Mouse (Mus musculus) layer of hippocampus, adult 8-10 months (tissue): Measurements from ENCODE around the gene Cnksr1. TPM values are rescaled to one million over a fixed set of nuclear protein-coding genes. Genes with fewer than 3 reads are reported as not detected.

Experiments
- DNase-seq, 2 experiments: peaks; one replicate each; pipeline ENCODE4 v3.0.0; 2022; ENCODE audit warnings: low spot score in 2 of 2
- total RNA-seq, 4 experiments: library from RNA; stranded (reverse); gene quantifications; 2 replicates each; pipeline ENCODE4 v1.2.4; 2022

Cnksr1 gene
- total RNA-seq, 4 experiments from 2014 or later = 0.51 to 0.89 (median 0.79) TPM

GRCm38 (mm10) chr4:134252911-134253721, 14.9 kb upstream of the Cnksr1 start:
- no peak for DNase-seq

- DNase-seq = no peak
Observed at GRCm38 (mm10) chr4:134252131-134252910, 14.1 kb upstream of the Cnksr1 start.

- DNase-seq = no peak
Observed at GRCm38 (mm10) chr4:134251241-134252130, 13.3 kb upstream of the Cnksr1 start.

GRCm38 (mm10) chr4:134250930-134251240, 12.7 kb upstream of the Cnksr1 start:
- DNase-seq = no peak

- DNase-seq = no peak
Observed at GRCm38 (mm10) chr4:134250116-134250929, 12.1 kb upstream of the Cnksr1 start.

- peak in 1 of 2 experiments; percentile 58 for DNase-seq
Observed at GRCm38 (mm10) chr4:134249651-134250050, 11.5 kb upstream of the Cnksr1 start.

GRCm38 (mm10) chr4:134246719-134247258, 8.6 kb upstream of the Cnksr1 start, which contains the start of gene Gm30191:
Gene Gm30191 (plus strand): TSS chr4:134246935.
- no peak for DNase-seq

GRCm38 (mm10) chr4:134246256-134246655, 8.1 kb upstream of the Cnksr1 start:
- DNase-seq = no peak

GRCm38 (mm10) chr4:134245148-134245843, 7.1 kb upstream of the Cnksr1 start, which contains the start of gene Zfp593:
Gene Zfp593 (minus strand): TSS chr4:134245592.
- DNase-seq = peak; percentile 92 to 95

- DNase-seq = no peak
Observed at GRCm38 (mm10) chr4:134243516-134244250, 5.5 kb upstream of the Cnksr1 start, which contains the start of gene E130218I03Rik. Gene E130218I03Rik (plus strand): TSS chr4:134243662.

- no peak for DNase-seq
Observed at GRCm38 (mm10) chr4:134238686-134239085, 487 bp upstream of the Cnksr1 start.

GRCm38 (mm10) chr4:134237582-134238278, 469 bp downstream of the Cnksr1 start:
- no peak for DNase-seq

GRCm38 (mm10) chr4:134234876-134235275, 3.3 kb downstream of the Cnksr1 start:
- no peak for DNase-seq

GRCm38 (mm10) chr4:134230431-134230830, 7.8 kb downstream of the Cnksr1 start:
- no peak for DNase-seq

GRCm38 (mm10) chr4:134227194-134227593, 11.0 kb downstream of the Cnksr1 start, which contains the start of gene Catsper4:
Gene Catsper4 (minus strand): TSS chr4:134227383.
- DNase-seq = no peak

- no peak for DNase-seq
Observed at GRCm38 (mm10) chr4:134222793-134223600, 15.2 kb downstream of the Cnksr1 start.

- DNase-seq = no peak
Observed at GRCm38 (mm10) chr4:134206488-134207053, 31.6 kb downstream of the Cnksr1 start.
